Mouse (Mus musculus) gonadal fat pad, adult 2 months (tissue): ENCODE data around the gene Tmod4. TPM values are rescaled to one million over a fixed set of nuclear protein-coding genes. Genes with fewer than 3 reads are reported as not detected.

Source experiments
- DNase-seq: peaks from one replicate; pipeline ENCODE4 v3.0.0-alpha.2; 2012; ENCODE audit warnings: low read depth
- polyA plus RNA-seq: library from polyadenylated mRNA; depleted of rRNA; stranded (reverse); fragments of >200 nt; gene quantifications from 2 replicates; pipeline ENCODE4 v1.2.3, GENCODE M21; 2012; rRNA removed

Gene Tmod4
- polyA plus RNA-seq, 1 experiment, result 0.63 TPM

GRCm38 (mm10) chr3:95173256-95173949 lies 49.1 kb downstream of the Tmod4 start:
- no peak for DNase-seq

- DNase-seq, result peak; percentile 44
These were observed 49.8 kb downstream of the Tmod4 start for GRCm38 (mm10) chr3:95174011-95174592.

GRCm38 (mm10) chr3:95176500-95176899 lies 52.2 kb downstream of the Tmod4 start:
- DNase-seq, result no peak

- DNase-seq, result no peak
These were observed 53.3 kb downstream of the Tmod4 start for GRCm38 (mm10) chr3:95177583-95177982.

Other genes with a start within 250 kb of the Tmod4 start
- 284 and 285 TPM in 2 replicates for gene Psmb4, start 237.5 kb upstream of the Tmod4 start, polyA plus RNA-seq
- 130 and 163 TPM in 2 replicates for gene Selenbp1, start 191.4 kb upstream of the Tmod4 start, polyA plus RNA-seq
- 12.5 and 15.4 TPM in 2 replicates for gene Rfx5, start 170.4 kb upstream of the Tmod4 start, polyA plus RNA-seq
- 43.4 and 50.7 TPM in 2 replicates for gene Pi4kb, start 149.7 kb upstream of the Tmod4 start, polyA plus RNA-seq
- gene Zfp687, start 109.0 kb upstream of the Tmod4 start, polyA plus RNA-seq, result 24.9 and 28.0 TPM in 2 replicates
- 182 and 227 TPM in 2 replicates for gene Psmd4, start 81.9 kb upstream of the Tmod4 start, polyA plus RNA-seq
- 19.6 and 21.0 TPM in 2 replicates for gene Pip5k1a, start 17.5 kb upstream of the Tmod4 start, polyA plus RNA-seq
- gene Vps72, start 13.5 kb upstream of the Tmod4 start, polyA plus RNA-seq, result 42.0 and 43.5 TPM in 2 replicates
- gene Scnm1, start 9.5 kb downstream of the Tmod4 start, polyA plus RNA-seq, result 36.7 and 37.0 TPM in 2 replicates
- gene Lysmd1, start 9.6 kb downstream of the Tmod4 start, polyA plus RNA-seq, result 8.8 and 9.4 TPM in 2 replicates
- gene Tnfaip8l2, start 17.9 kb downstream of the Tmod4 start, polyA plus RNA-seq, result 10.4 and 11.6 TPM in 2 replicates
- gene Sema6c, start 36.0 kb downstream of the Tmod4 start, polyA plus RNA-seq, result 6.4 and 6.7 TPM in 2 replicates
- 13.2 and 14.2 TPM in 2 replicates for gene Gabpb2, start 93.4 kb downstream of the Tmod4 start, polyA plus RNA-seq
- gene Cdc42se1, start 104.3 kb downstream of the Tmod4 start, polyA plus RNA-seq, result 59.7 and 60.1 TPM in 2 replicates
- 22.5 and 24.7 TPM in 2 replicates for gene Mllt11, start 107.7 kb downstream of the Tmod4 start, polyA plus RNA-seq
- 0.86 and 2.1 TPM in 2 replicates for gene Gm128, start 117.1 kb downstream of the Tmod4 start, polyA plus RNA-seq
- gene Bnipl, start 126.7 kb downstream of the Tmod4 start, polyA plus RNA-seq, result 2.1 and 2.6 TPM in 2 replicates
- gene Mindy1, start 156.9 kb downstream of the Tmod4 start, polyA plus RNA-seq, result 90.3 and 111 TPM in 2 replicates
- 23.6 and 28.2 TPM in 2 replicates for gene Prune1, start 157.6 kb downstream of the Tmod4 start, polyA plus RNA-seq
- gene Anxa9, start 182.7 kb downstream of the Tmod4 start, polyA plus RNA-seq, result 18.1 and 26.0 TPM in 2 replicates
- 92.9 and 123 TPM in 2 replicates for gene Cers2, start 190.3 kb downstream of the Tmod4 start, polyA plus RNA-seq
- gene Setdb1, start 232.7 kb downstream of the Tmod4 start, polyA plus RNA-seq, result 16.1 and 17.1 TPM in 2 replicates